Mouse (Mus musculus) gastrocnemius, adult 18-20 months (tissue): Measurements from ENCODE around the gene Nkd2. TPM values are rescaled to one million over a fixed set of nuclear protein-coding genes. Genes with fewer than 3 reads are reported as not detected.

ENCODE experiments used
- DNase-seq: peaks from one replicate; pipeline ENCODE4 v3.0.0; 2021; ENCODE audit warnings: low spot score
- long read RNA-seq, 2 experiments: library from polyadenylated mRNA; stranded (forward); transcript quantifications; one replicate each; pipeline ENCODE4 v2.0.0; 2021
- total RNA-seq, 2 experiments: library from RNA; stranded (reverse); gene quantifications; 2 replicates each; pipeline ENCODE4 v1.2.3; 2021

Gene Nkd2
- total RNA-seq = 1 to 10 TPM in 1 of 2 experiments, under 1 TPM in 1; 0.80 to 1.1 TPM
- long read RNA-seq, experiment 1, full-length matches to known transcripts = 5 of 6 reads
- long read RNA-seq, experiment 1, partial matches to known transcripts = 0 of 6 reads
- long read RNA-seq, experiment 1, other reads (novel, unspliced or antisense) = 1 of 6 reads
- long read RNA-seq, experiment 2, partial matches to known transcripts = 0 of 1 reads
- long read RNA-seq, experiment 2, other reads (novel, unspliced or antisense) = 1 of 1 reads

DNA sequence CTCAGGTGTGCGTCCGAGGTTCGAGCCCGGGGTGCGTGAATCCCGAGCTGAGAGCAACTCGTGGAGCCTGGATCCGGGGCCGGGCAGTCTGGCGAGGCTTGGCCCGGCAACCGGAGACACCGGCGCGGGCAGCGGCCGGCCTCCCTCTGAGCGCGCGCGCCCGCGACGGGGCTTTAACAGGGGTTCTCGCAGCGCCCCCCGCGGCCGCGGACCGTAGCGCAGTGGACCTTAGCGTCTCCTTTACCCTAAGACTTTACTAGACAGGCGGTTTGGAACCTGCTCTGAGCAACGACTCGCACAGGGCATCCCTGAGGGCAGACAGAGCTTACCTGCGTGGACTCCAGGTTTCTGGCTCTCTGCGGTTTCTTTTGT is at the start of gene Nkd2:
Gene Nkd2, minus strand, starts transcription at position 167 of the 372 bp plus-strand sequence.
- peak; percentile 79 for DNase-seq

DNA sequence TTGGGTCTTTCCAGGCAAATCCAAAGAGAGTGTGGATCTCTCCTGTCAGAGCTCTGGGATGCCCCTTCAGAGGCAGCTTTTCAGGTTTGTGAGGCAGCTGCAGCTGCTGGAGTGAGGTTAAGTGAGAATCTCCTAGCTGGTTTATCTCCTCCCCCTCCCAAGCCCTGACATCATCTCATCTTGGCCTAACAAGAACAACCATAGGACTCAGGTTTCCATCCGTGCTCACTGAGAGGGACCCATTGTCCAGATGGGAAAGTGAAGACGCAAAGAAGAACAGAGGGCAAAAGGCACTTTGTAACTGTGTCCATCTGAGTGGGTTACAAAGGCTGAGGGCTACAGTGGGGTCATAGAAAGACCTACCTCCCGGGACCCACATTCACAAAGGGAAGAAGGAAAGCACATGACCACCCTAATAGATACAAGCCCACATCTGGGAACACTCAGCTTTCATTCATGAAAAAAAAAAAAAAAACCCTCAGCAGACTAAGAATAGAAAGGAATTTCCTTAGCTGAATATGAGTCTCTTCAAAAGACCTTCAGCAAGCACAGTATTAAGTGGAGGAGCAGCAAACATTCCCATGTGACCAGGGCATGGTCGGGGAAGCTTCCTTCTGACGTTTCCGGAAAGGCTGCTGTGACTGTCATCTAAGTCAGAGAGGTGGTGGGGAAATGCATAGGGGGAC is 45.2 kb upstream of the Nkd2 start:
- no peak for DNase-seq

DNA sequence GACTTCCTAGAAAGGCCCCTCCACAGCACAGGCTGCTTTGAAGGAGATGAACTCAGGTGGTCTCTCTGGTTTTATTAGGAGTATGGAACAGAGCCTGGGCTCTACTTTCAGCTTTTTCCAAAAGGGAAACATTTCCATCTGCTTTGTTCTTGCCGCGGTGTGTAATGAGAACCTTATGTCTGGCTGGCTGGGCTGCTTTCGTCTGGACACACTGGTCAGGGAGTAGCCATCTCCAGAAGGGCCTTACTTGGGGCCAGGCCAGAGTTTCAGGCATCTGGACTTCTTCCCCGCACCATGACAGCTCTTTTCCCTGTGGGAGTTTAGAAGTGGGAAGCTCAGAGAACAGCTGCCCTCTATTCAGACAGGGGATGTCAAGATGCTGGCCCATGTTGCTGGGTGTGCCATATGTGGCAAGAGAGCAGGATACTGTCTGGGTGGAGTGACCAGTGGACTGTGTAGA is 40.0 kb upstream of the Nkd2 start:
- DNase-seq = peak; percentile 78

- DNase-seq = no peak
Measured at GRCm38 (mm10) chr13:73886601-73887000, 39.2 kb upstream of the Nkd2 start.

DNA sequence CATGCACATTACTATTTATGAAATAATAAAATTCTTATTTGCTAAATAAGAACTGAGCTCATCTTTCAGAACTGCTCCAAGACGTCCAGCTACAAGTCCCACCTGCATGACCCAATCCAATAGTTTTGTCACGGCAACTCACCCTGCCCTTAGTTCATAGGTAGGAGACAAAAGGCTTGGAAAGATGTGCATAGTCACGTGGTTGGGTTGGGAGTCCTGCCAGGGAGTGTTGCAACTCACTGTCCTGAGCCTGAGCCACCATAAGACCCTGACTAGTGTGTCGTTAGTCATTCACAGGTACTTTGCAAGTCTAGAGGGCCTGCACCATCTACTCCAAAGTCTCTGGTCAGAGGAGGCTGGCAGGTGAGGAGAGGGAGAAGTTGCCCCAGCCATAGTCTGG is 38.6 kb upstream of the Nkd2 start:
- peak; percentile 40 for DNase-seq

- peak; percentile 19 for DNase-seq
Measured at GRCm38 (mm10) chr13:73885656-73886055, 38.2 kb upstream of the Nkd2 start.

- peak; percentile 45 for DNase-seq
Measured at GRCm38 (mm10) chr13:73881347-73881746, 33.9 kb upstream of the Nkd2 start.

GRCm38 (mm10) chr13:73879824-73880223 is 32.4 kb upstream of the Nkd2 start:
- peak; percentile 36 for DNase-seq

GRCm38 (mm10) chr13:73872159-73872558 is 24.7 kb upstream of the Nkd2 start:
- no peak for DNase-seq

DNA sequence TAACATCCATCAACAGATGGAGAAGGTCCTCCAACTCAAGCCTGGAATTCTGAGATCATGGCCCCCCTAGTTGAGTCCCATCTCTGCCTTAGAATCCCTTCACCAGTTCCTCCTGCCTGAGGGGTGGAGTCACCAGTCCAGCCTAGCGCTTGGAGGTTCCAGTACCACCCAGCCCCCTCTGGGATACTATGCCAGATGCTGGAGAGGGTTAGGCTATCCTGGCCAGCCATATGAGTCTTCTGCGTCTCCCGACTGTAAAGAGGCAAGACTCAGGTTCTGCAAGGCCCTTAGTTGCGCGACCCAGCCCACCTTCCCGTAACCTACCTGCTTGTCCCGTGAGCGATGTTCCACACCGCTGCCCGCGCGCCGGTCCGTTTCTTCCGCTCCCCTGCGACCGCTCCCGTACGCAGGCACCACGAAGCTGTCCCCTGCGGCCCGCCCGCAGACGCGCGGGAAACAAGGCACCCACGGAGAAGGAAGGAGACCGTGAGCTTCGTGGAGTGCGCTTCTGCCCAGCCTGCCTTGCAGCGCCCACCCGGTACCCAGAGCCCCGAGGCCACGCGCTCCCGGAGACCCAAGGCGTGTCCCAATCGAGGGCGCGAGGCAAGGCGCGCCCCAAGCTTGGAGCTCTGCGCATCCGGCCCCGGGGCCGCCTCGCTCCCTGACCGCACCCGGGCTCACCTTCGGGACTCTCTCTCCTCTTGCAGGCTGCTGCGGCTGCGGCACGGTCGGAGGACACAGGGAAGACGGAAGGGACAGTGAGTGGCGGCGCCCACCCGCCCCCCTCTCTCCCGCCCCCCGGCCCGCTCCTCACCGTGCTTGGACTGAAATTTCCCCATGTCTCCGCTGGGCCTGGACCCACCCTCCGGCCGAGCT is 604 bp downstream of the Nkd2 start:
- no peak for DNase-seq

DNA sequence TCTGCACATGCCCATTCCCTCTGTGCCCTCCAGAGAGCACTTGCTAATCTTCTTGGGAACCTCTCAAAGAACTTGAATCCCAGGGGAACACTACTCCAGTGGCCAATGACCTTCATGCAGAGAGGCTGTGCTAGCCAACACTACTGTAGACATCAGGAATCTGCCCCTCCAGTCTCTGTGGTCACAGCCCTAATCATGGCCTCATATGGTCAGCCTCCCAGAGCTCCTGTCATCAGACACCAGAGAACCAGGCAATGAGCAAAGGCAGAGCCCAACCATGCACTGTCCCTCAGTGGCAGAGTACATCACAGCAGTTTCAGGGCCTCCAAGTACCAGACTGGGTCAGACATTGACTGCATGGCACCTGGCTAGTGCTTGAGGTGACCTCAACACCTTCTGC is 4.7 kb downstream of the Nkd2 start:
- no peak for DNase-seq

- DNase-seq = no peak
Measured at GRCm38 (mm10) chr13:73839740-73840139, 7.7 kb downstream of the Nkd2 start.

DNA sequence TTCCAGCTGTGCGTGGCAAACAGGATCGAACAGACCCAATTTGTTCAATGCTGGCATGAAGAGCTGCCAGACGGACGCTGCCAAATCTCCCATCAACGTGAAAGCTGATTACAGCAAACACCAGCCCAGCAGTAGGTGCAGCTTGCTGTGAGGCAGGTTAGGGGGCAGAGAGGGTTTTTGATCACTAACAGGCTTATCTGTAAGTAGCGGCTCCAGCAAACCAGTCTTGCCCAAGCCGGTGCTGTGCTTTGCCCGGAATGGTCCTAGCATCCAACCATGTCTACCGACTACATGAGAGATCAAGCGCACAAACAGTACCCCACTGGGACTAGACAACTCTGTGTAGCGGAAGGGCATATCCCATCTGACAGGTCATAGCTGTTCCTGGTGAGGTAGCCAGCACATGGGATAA is 8.3 kb downstream of the Nkd2 start:
- DNase-seq = no peak

- no peak for DNase-seq
Measured at GRCm38 (mm10) chr13:73837708-73838107, 9.7 kb downstream of the Nkd2 start.

- no peak for DNase-seq
Measured at GRCm38 (mm10) chr13:73836491-73836890, 10.9 kb downstream of the Nkd2 start.

GRCm38 (mm10) chr13:73835791-73836190 is 11.6 kb downstream of the Nkd2 start:
- no peak for DNase-seq

DNA sequence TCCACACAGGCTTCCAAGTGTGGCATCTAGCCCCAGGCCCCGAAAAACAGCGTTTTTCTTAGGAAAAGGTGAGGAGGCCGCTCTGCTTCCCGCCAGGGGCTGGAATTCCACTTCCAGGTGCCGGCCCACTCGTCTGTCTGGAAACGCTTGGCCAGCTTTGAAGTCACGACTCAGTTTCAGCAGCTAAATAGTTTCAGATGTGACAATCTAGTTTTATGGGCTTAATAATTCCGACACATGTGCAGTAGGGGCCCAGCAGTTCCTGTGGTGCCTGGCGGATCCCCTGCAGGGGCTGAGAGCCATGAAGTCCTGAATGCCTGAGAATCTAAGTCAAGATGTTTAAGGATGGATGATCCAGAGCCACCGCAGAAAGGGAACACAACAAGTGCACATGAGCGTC is 13.6 kb downstream of the Nkd2 start:
- no peak for DNase-seq

DNA sequence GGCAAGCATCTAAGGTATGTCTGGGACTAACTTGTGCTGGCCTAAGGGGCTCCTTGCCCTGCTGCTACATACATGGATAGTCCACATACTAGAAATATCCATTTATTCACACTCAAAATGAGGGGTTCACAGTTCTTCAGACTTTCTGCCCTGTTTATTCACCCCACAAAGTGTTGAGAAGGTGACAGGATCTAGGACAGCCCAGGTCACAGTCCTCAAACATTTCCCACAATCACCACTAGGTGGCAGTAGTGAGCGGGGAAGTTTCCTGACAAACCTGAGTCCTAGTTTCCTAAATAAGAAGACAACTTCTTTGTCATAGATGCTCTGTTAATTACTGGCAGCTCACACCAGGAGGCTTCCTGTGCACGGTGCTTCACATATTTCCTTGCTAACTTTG is 15.9 kb downstream of the Nkd2 start:
- DNase-seq = peak; percentile 52

GRCm38 (mm10) chr13:73827243-73827642 is 20.2 kb downstream of the Nkd2 start:
- no peak for DNase-seq

DNA sequence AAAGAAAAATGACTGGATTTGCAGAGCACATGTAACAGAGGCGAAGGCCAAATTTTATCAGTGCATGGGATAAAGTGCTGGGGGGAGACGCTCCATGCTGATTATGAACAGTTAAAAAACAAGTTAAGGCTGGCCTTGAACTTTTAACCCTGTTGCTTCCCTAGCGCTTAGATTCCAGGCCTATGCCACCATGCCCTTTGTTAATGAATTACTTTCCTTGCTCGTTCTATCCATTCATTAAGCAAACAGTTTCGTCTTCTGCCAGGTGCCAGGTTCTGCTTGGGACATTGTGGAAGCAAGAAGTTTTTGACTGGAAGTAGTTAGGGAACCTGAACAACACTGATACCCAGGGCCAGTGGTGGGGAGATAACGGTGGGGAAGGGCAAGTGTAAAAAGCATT is 23.7 kb downstream of the Nkd2 start:
- no peak for DNase-seq

- DNase-seq = peak; percentile 71
Measured at GRCm38 (mm10) chr13:73822187-73822800, 25.1 kb downstream of the Nkd2 start.

- no peak for DNase-seq
Measured at GRCm38 (mm10) chr13:73821251-73821650, 26.2 kb downstream of the Nkd2 start.
